In the genomic region with DNA sequence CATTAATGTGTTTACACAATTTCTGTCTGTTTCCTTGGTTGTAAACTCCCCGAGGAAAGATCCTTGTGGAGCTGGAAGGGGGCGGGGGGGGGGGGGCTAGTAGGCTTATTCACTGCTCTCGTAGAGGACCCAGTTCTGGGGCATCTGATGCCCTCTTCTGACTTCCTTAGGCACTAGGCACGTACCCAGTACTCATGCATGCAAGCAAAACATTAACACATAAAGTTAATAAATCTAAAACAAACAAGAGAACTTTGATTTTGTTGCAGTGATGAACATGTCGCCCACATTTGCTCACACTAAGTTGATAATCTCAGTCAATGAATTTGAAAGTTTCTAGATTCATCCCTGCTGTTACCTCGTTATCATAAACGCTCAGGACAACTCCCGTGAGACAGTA, we compare ENCODE assay signal across 17 mouse cellular contexts.
"Had no signal": no experiment of that assay in that cellular context is flagged by ENCODE, and none has a peak within 500 bp of the region (broad histone marks: within the 10 kb centered on the region; RNA-seq: fewer than 3 reads in every experiment).

No protein-coding gene starts in this region.

- H3K4me1 ChIP-seq: limb, embryonic 13.5 days; midbrain, embryonic 12.5 days had no signal

- H3K4me2 ChIP-seq: limb, embryonic 13.5 days; midbrain, embryonic 12.5 days; neural tube, embryonic 13.5 days had no signal

- H3K27me3 ChIP-seq: limb, embryonic 13.5 days; midbrain, embryonic 12.5 days; neural tube, embryonic 13.5 days had no signal

- H3K27ac ChIP-seq: layer of hippocampus, adult 2 months; limb, embryonic 13.5 days; liver, embryonic 14.5 days; midbrain, embryonic 12.5 days; neural tube, embryonic 13.5 days had no signal

- H3K9me3 ChIP-seq: limb, embryonic 13.5 days; midbrain, embryonic 12.5 days; neural tube, embryonic 13.5 days had no signal

- ATAC-seq: hindbrain, embryonic 16.5 days; inflammation-experienced regulatory T-cells, adult 6 months; midbrain, embryonic 16.5 days had no signal

- H3K36me3 ChIP-seq: limb, embryonic 13.5 days; midbrain, embryonic 12.5 days; neural tube, embryonic 13.5 days had no signal

- H3K4me3 ChIP-seq: layer of hippocampus, adult 2 months; limb, embryonic 13.5 days; midbrain, embryonic 12.5 days; neural tube, embryonic 13.5 days had no signal

- H3K9ac ChIP-seq: limb, embryonic 13.5 days; liver, embryonic 14.5 days; midbrain, embryonic 12.5 days; neural tube, embryonic 13.5 days had no signal

- DNase-seq: kidney, postnatal 14 days; left cerebral cortex, postnatal 4 days; lung, adult 18-20 months; lung, postnatal 10 days; retina, postnatal 1 day; right cerebral cortex, postnatal 4 days; spleen, adult 18-20 months; thymus, adult 18-20 months; thymus, postnatal 14 days had no signal
